Mouse (Mus musculus) lung, embryonic 16.5 days (tissue): ENCODE measurements around the gene Wdr4. TPM values are rescaled to one million over a fixed set of nuclear protein-coding genes. Genes with fewer than 3 reads are reported as not detected.

Experiments
- ATAC-seq: fragments of 200-750 bp; cut with Nextera tagmentation; 2 replicates; pipeline ENCODE4 v1.8.0; 2017; ENCODE audit warnings: low read depth, mild to moderate bottlenecking, moderate library complexity
- H3K27ac ChIP-seq: fragments of 300-500 bp; sonication (generic); 2 replicates; pipeline ENCODE4 v1.5.1; 2014; ENCODE audit warnings: mild to moderate bottlenecking, control low read depth, low read length
- H3K27me3 ChIP-seq: fragments of 300-500 bp; sonication (generic); 2 replicates; pipeline ENCODE4 v1.6.1; 2014; ENCODE audit warnings: low read depth, low read length, mixed read lengths; ENCODE audit not compliant: control insufficient read depth, insufficient read depth
- H3K36me3 ChIP-seq: fragments of 300-500 bp; sonication (generic); 2 replicates; pipeline ENCODE4 v1.6.1; 2014; ENCODE audit warnings: low read length; ENCODE audit not compliant: control insufficient read depth, insufficient read depth
- H3K4me1 ChIP-seq: fragments of 300-500 bp; sonication (generic); replicated peaks from 2 replicates; pipeline ENCODE4 v1.6.1; 2014; ENCODE audit warnings: low read length, mixed read lengths; ENCODE audit not compliant: control insufficient read depth, insufficient read depth
- H3K4me2 ChIP-seq: fragments of 300-500 bp; sonication (generic); 2 replicates; pipeline ENCODE4 v1.6.1; 2014; ENCODE audit warnings: low read depth, low read length, control low read depth
- H3K4me3 ChIP-seq: fragments of 300-500 bp; sonication (generic); 2 replicates; pipeline ENCODE4 v1.5.1; 2014; ENCODE audit warnings: mild to moderate bottlenecking, low read length, control low read depth
- H3K9ac ChIP-seq: fragments of 300-500 bp; sonication (generic); 2 replicates; pipeline ENCODE4 v1.6.1; 2014; ENCODE audit warnings: low read length, control low read depth
- H3K9me3 ChIP-seq: fragments of 300-500 bp; sonication (generic); 2 replicates; pipeline ENCODE4 v1.6.1; 2016; ENCODE audit warnings: low read length; ENCODE audit not compliant: control insufficient read depth
- WGBS: fragments of 180-500 bp; shearing (Covaris S2); extraction: QIAGEN DNeasy Blood & Tissue Kit; methylation state at CpG from one replicate; pipeline ENCODE4 v1.1.7; 2014; 5-methylcytosine and 5-hydroxymethylcytosine counted together
- polyA plus RNA-seq: library from polyadenylated mRNA; unstranded; fragments of >200 nt; fragmentation: Nextera tagmentation; extraction: Ambion mirVana; gene quantifications from 2 replicates; pipeline ENCODE4 v1.2.1, GENCODE M21; 2015

The Wdr4 gene
- polyA plus RNA-seq, 1 experiment from 2014 or later, result 28.6 TPM

- H3K36me3 ChIP-seq, result peaks cover 5% of the 10 kb centered on the region; the same call in 1 of the 2 replicates
- H3K27ac ChIP-seq, result no peak overlapping the region
- no peak for ATAC-seq
- no peaks in the 10 kb centered on the region for H3K27me3 ChIP-seq
- H3K9me3 ChIP-seq, result no peaks in the 10 kb centered on the region
- H3K4me2 ChIP-seq, result no peak overlapping the region
- 54% methylated on average over 4 of the region's 4 CpGs for WGBS
- H3K4me1 ChIP-seq, result peaks cover 23% of the 10 kb centered on the region
- H3K4me3 ChIP-seq, result no peak overlapping the region
- H3K9ac ChIP-seq, result no peak overlapping the region
Measured at GRCm38 (mm10) chr17:31460416-31460815, 59.4 kb downstream of the Wdr4 start.

DNA sequence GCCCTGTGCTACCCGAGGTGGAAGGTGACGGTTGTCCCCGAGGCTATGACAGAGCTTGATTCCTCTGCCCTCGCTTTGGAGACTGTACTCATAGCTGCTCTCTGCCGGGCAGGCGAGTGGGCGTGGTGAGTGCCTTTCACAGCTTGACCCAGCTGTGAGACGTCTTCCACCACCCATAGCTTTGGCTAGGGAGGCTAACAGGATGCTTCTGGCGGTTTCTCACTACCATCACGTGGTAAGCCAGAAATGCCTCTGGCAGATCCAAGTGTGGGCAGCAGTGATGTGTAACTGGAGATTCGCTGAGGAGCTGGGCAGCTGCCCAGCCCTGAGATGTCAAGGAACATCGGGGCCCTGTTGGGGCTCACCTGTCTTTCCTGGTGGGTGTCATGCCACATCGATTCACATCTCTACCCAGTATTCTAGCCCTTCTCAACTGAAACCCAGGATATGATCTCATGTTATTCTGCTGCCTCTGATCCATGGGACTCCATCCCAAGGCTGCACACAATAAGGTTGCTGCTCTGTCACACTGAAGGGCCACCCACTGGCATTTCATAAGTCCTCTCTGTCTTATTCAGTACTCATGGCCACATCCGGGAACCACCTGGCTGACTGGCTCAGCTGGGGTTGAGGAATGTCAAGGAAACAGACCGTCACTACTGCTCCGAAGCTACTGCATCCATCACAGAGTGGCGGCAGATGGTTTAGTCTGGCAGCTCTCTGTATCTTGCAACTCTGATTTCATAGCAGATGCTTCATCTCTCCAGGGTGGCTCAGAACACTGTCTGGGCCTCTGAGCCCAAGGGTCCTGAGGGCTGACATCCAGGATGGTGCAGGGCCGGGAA lies 62.8 kb downstream of the Wdr4 start:
- no peaks in the 10 kb centered on the region for H3K27me3 ChIP-seq
- H3K27ac ChIP-seq, result peak overlapping the region; percentile 88
- peak; percentile 90 for ATAC-seq
- WGBS, result 38% methylated on average over 18 of the region's 18 CpGs
- H3K36me3 ChIP-seq, result peaks cover 5% of the 10 kb centered on the region; the same call in 1 of the 2 replicates
- H3K4me2 ChIP-seq, result 0 out of 2 replicates have a peak overlapping the region, but pooled peaks have one; percentile 24
- H3K9ac ChIP-seq, result no peak overlapping the region
- peaks cover 39% of the 10 kb centered on the region for H3K4me1 ChIP-seq
- no peaks in the 10 kb centered on the region for H3K9me3 ChIP-seq
- H3K4me3 ChIP-seq, result no peak overlapping the region

- Histone ChIP-seq H3K4me3 (no peak overlapping the region), H3K27ac (peak overlapping the region; percentile 81), H3K4me1 (peaks cover 42% of the 10 kb centered on the region), H3K9me3 (no peaks in the 10 kb centered on the region), H3K27me3 (no peaks in the 10 kb centered on the region), H3K4me2 (no peak overlapping the region), H3K36me3 (no peaks in the 10 kb centered on the region), H3K9ac (peak overlapping the region; percentile 33)
- whole genome bisulfite sequencing, result 62% methylated on average over 9 of the region's 9 CpGs
- ATAC-seq, result no peak
Measured at GRCm38 (mm10) chr17:31454056-31454455, 65.7 kb downstream of the Wdr4 start.

- ATAC-seq, result no peak
Measured at GRCm38 (mm10) chr17:31453476-31453875, 66.3 kb downstream of the Wdr4 start.

DNA sequence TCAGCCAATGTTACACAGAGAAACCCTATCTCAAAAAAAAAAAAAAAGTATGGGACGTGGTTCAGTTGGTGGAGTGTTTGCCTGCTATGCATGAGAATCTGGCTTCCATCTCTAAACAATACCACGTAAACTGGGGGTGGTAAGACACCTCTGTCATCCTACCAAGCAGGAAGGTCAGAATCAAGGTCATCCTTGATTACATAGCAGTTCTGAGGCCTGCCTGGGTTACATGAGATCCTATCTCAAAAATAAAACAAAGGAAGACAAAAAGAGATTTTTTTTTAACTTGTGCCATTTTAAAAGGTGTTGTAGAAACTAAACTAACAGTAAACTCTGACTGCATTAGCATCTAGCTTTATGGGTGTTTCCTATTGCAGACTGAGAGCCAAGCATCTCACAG lies 67.0 kb downstream of the Wdr4 start:
- no peaks in the 10 kb centered on the region for H3K36me3 ChIP-seq
- no peak overlapping the region for H3K4me2 ChIP-seq
- ATAC-seq, result no peak
- peaks cover 38% of the 10 kb centered on the region for H3K4me1 ChIP-seq
- no peaks in the 10 kb centered on the region for H3K9me3 ChIP-seq
- 45% methylated on average over 2 of the region's 2 CpGs for WGBS
- H3K27me3 ChIP-seq, result no peaks in the 10 kb centered on the region
- peak overlapping the region; percentile 81 for H3K27ac ChIP-seq
- no peak overlapping the region for H3K9ac ChIP-seq
- no peak overlapping the region for H3K4me3 ChIP-seq

More at GRCm38 (mm10) chr17:31453476-31453875, 66.3 kb downstream of the Wdr4 start:
- H3K27ac ChIP-seq, result peak overlapping the region; percentile 81
- no peak overlapping the region for H3K4me2 ChIP-seq
- no peak overlapping the region for H3K4me3 ChIP-seq
- no peak overlapping the region for H3K9ac ChIP-seq
- H3K4me1 ChIP-seq, result peaks cover 42% of the 10 kb centered on the region
- H3K9me3 ChIP-seq, result no peaks in the 10 kb centered on the region
- H3K36me3 ChIP-seq, result no peaks in the 10 kb centered on the region
- 39% methylated on average over 3 of the region's 3 CpGs for whole genome bisulfite sequencing
- no peaks in the 10 kb centered on the region for H3K27me3 ChIP-seq

GRCm38 (mm10) chr17:31451179-31451708 lies 68.5 kb downstream of the Wdr4 start:
- Histone ChIP-seq H3K36me3 (no peaks in the 10 kb centered on the region; the same call in 1 of the 2 replicates), H3K4me3 (no peak overlapping the region), H3K9me3 (no peaks in the 10 kb centered on the region), H3K27me3 (no peaks in the 10 kb centered on the region), H3K4me2 (no peak overlapping the region), H3K4me1 (peaks cover 27% of the 10 kb centered on the region), H3K9ac (no peak overlapping the region), H3K27ac (peak overlapping the region; percentile 54)
- 42% methylated on average over 8 of the region's 8 CpGs for WGBS
- ATAC-seq, result peak; percentile 69

GRCm38 (mm10) chr17:31450206-31450605 lies 69.6 kb downstream of the Wdr4 start:
- no peak overlapping the region for H3K4me3 ChIP-seq
- no peaks in the 10 kb centered on the region for H3K27me3 ChIP-seq
- no peak overlapping the region for H3K9ac ChIP-seq
- peaks cover 22% of the 10 kb centered on the region for H3K4me1 ChIP-seq
- no peak for ATAC-seq
- WGBS, result 69% methylated on average over 3 of the region's 3 CpGs
- H3K9me3 ChIP-seq, result no peaks in the 10 kb centered on the region
- H3K4me2 ChIP-seq, result no peak overlapping the region
- no peak overlapping the region for H3K27ac ChIP-seq
- no peaks in the 10 kb centered on the region; the same call in 1 of the 2 replicates for H3K36me3 ChIP-seq

DNA sequence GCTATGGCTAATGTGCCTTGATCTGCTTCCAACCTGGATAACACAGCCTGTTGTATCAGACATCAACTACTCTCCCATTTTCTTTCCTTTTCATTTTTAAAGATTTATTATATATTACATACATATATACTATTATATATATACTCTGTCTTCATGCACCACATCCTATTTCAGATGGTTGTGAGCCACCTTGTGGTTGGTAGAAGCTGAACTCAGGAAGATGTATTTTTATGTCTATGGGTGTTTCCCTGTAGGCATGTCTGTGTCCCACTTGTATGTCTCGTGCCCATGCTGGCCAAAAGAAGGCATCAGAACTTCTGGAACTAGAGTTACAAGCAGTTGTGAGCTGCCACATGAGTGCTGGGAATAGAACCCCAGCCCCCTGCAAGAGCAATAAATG lies 71.3 kb downstream of the Wdr4 start:
- Histone ChIP-seq H3K9me3 (no peaks in the 10 kb centered on the region), H3K4me3 (no peak overlapping the region), H3K27me3 (no peaks in the 10 kb centered on the region), H3K9ac (no peak overlapping the region), H3K4me2 (no peak overlapping the region), H3K36me3 (no peaks in the 10 kb centered on the region; the same call in 1 of the 2 replicates), H3K4me1 (peaks cover 15% of the 10 kb centered on the region), H3K27ac (no peak overlapping the region)
- no peak for ATAC-seq
- 77% methylated on average over 1 of the region's 1 CpGs for WGBS

DNA sequence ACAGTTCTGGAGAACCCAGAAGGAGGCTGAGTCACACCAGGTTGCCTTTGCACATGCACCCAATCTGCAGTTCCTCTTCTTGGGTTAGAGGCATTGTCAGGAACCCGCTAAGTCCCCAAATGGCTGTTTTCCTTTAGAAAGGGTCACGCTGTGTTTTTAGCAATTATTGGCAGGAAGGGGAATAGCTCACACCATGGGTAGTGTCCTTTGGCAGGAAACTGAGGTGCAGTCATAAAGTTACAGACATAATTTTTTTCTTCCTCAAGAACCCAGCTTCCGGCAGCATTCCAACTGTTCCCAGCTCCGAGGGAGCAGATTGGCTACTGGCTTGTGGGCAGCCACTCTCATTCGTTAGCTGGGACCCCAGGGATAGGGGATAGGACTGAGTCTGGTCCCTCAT lies 72.0 kb downstream of the Wdr4 start:
- H3K4me2 ChIP-seq, result no peak overlapping the region
- no peaks in the 10 kb centered on the region; the same call in 1 of the 2 replicates for H3K36me3 ChIP-seq
- no peak overlapping the region for H3K27ac ChIP-seq
- 70% methylated on average over 5 of the region's 5 CpGs for WGBS
- no peak for ATAC-seq
- no peak overlapping the region for H3K9ac ChIP-seq
- H3K27me3 ChIP-seq, result no peaks in the 10 kb centered on the region
- H3K4me3 ChIP-seq, result no peak overlapping the region
- H3K4me1 ChIP-seq, result peaks cover 15% of the 10 kb centered on the region
- H3K9me3 ChIP-seq, result no peaks in the 10 kb centered on the region
